Mouse (Mus musculus) erythroblast, adult 5-6 weeks (primary cell): ENCODE data around the gene Dnmbp. TPM values are rescaled to one million over a fixed set of nuclear protein-coding genes. Genes with fewer than 3 reads are reported as not detected.

Source experiments
- ATAC-seq: replicated peaks from 2 replicates; pipeline ENCODE4 v1.8.0; 2016; ENCODE audit warnings: moderate number of reproducible peaks, mild to moderate bottlenecking, moderate TSS enrichment, inconsistent platforms; ENCODE audit not compliant: poor library complexity, low FRiP score, severe bottlenecking
- total RNA-seq, 2 experiments: library from RNA; stranded (forward) in 1 of 2; stranded (reverse) in 1 of 2; fragments of 150-400 nt in 1 of 2; fragments of 200-764, 138-1000 nt in 1 of 2; gene quantifications; 2 replicates each; pipeline versions ENCODE4 v1.2.3 to v1.2.4; 2015 to 2017; ENCODE audit warnings: low replicate concordance in 2 of 2

Gene Dnmbp
- total RNA-seq, 2 experiments from 2014 or later: 2.0 to 3.7 TPM

DNA sequence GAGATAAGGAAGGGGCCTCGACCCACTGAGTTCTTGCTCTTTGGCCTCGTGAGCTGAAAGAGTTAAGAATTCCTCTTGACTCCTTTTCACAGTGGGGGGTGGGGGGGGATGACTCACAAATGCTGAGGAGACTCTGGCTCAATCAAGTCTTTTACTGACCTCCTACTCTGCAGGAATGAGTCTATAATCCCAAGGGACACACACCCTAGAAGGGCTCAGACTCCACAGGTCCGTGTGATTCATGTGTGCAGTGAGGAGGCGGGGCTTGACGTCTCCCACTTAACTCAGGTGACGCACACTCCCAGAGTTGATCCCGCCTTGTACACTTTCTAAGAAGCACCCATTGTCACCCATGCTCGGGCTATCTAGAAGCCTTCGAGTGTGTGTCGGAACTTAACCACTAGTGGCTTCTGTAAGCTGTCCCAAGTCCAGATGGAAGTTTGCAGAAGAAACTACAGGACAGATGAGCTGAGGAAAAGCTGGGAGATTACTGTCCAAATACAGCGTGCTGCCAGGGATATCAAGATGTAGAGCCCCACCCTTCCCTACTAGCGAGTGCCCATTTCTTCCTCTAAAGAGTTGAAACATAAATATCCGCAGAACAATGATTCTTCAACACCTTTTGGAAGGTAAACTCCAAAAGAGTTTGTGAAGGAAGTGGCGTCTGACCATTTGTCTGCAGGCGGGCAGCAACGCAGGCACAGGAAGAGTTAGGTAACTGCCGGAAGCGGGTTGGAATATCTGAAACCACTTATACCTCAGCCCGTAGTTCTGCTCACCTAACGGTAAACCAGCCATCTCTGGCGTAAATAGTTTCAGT is 23.2 kb downstream of the Dnmbp start:
- ATAC-seq: no peak

DNA sequence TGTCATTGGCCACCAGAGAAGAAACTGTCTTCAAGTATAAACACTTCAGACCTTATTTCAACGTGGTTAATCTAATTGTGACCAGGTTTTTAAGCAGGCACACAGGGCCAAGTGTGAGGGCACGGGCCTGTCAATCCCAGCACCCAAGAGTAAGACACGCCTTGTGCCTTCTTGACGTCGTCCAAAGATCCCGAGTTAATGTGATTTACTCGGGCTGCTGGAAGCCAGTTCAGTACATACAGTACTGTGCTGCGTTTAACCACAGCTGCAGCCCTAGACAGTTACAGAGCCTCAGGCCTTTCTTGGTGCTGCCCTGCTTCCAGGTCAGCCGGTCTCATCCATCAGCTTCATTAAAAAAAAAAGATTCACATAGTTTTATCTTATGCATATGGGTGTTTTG is 24.6 kb downstream of the Dnmbp start:
- no peak for ATAC-seq

DNA sequence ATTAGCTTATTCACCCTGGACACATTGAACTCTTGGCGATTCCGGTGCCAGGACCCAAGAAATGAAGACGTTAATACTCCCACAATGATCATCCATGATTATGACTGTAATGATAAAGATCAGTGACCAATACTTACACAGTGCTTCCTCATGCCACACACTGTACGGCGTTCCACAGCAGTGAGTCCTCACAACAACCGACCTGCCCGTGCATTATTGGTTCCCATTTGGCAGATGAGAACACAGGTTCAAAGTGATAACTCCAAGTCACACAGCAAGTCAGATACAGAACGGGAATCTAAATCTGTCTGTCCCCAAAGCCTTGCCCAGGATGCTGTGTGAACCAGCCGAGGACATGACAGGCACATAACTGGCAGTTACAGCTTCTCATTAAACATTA is 25.0 kb downstream of the Dnmbp start:
- no peak for ATAC-seq

DNA sequence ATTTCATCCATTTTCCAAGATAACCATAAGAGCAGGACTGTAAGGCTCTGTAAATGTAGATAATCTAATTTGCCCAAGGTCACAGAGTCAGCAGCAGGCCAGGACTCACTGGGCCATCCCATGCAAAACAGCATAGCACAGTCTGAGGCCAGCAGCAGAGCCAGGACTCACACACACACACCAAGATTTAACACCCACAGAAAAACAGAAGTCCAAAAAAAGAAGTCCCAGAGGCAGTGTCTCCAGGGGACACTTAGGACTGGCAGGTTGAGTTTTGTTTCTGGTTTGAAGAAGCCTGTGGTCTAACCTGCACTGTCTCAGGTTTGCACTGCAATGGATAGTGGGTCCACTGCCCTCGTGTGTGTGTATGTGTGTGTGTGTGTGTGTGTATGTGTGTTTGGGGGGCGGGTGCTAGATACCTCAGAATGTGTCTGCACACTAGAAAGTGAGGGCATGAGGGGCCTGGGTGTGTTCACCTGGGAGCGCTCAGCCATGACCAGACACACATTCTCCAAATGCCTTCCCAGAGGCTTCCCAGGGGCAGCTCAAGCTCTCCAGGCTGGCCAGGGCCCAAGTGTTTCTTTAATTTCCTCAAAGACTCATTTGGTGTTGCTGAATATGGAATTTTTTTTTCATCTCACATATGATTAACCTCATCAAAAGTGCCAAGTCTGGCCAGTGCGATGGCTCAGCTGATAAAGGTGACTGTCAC is 27.1 kb downstream of the Dnmbp start:
- no peak for ATAC-seq

DNA sequence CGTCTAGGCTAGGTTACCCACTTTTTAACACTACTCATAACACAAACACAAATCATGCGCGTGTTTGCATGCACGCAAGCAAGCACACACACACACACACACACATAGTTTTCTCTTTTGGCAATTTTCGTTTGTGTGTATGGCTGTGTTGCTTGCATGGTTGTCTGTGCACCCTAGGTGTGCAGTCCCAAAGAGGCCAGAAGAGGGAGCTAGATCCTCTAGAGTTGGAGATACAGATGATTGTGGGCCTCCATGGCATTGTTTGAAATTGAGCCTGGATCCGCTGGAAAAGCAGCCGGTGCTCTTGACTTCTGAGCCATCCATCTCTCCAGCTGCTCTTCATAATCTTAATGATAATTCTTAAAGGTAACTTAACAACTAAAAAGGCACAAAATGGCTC is 33.5 kb downstream of the Dnmbp start:
- no peak for ATAC-seq

DNA sequence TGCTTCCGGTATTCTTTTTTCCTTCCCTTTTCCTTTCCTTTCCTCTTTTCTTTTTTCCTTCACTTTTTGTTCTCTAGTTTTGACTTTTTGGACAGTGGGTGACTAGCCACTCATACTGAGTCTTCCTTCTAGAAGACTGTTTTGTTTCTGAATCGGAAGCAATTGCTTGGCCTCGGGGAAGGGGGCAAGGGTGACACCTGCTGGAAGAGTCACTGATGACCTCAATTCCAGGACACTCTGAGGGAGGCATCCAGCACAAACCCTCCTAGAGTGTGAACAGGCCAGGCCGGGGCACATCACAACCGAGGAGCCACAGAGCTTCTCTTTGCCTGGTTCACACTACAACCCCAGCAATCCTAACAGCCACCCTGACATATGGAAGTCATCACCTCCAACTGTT is 34.0 kb downstream of the Dnmbp start:
- ATAC-seq: no peak

DNA sequence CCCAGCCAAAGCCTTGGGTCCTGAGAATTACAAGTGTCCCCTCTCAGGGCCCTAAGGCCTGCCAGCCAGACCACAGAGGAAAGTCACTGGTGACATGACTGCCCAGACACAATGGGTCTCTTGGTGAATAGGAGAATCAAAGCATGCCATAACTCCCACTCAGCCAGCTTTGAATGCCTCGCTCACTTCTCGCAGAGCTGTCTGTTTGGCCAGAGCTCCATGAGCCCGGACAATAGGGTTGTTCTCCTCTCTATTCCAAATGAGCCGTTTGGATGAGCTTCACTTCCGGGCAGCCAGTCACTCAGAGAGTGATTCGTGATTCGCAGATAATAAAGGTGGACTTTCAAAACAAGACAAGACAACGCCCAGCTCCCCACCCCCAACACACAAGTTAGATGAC is 34.9 kb downstream of the Dnmbp start:
- ATAC-seq: no peak

DNA sequence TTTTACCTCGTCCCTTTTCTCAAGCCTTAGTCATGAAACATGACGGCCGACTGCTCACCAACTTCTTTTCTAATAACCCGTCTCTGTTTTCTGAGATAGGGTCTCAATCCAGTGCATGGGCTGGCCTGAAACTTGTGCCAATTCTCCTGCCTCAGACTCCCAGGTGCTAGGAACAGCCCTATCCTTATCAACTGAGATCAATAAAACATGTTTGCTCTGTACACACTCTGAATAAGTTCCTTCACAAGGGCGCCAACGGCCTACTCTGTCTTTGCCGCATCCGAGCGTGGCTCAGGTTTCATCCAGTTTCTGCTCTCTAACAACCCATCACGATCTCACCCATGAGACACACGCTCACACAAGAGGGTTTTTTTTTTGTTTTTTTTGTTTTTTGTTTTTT is 35.7 kb downstream of the Dnmbp start:
- ATAC-seq: no peak

DNA sequence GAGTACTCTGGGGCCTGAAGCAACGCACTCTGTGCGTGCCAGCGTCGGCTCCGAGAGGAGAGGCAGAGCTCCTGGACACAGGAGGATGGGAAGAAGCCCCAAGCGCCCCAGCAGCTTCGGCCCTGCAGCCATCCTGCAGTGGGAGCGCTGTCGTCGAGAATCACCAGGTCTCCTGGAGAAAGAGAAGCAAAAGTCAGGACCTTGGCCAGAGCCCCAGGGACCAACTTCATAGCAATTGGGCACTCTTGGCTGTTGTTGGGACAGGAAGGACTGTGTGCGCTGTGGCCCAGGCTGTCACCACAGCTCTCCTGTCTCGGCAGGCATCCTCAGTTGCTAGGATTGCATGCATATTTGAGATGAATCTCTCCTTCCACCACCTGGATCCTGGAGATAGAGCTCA is 37.1 kb downstream of the Dnmbp start:
- no peak for ATAC-seq

DNA sequence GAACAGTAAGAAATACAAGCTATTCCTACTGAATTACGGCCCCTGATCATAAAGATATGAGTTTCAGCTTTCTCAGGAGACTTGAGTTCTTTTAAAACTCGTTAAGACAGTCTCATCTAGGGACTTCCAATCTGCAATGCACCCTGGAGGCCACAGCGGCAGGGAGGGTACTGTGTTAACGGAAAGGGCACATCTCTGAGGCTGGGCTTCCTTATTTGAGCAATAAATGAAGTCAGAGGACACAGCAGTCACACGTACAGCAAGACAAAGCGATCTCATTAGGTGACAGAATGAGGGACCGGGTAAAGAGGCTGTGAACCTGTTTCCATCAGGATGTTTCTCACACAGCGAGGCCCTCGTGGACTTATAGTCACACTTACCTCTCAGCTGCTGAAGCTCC is 39.3 kb downstream of the Dnmbp start:
- ATAC-seq: no peak

DNA sequence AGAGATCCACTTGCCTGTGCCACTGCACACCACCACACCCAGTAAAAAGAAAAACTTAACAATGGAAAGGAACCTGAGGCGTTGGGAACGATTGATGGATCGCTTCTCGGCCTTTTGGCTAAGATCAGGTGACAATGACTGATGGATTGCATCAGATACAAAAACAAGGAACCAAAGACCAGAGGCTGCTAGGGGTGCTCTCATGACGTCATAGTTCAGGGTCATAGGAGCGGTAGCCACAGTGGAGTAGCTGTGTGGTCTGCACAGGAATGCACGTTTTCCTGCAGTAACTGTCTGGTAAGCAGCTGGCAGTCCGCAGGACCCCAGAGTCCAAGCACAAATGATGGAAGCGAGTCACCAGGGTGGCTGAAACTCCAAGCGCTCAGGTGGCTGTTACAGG is 41.4 kb downstream of the Dnmbp start:
- no peak for ATAC-seq

DNA sequence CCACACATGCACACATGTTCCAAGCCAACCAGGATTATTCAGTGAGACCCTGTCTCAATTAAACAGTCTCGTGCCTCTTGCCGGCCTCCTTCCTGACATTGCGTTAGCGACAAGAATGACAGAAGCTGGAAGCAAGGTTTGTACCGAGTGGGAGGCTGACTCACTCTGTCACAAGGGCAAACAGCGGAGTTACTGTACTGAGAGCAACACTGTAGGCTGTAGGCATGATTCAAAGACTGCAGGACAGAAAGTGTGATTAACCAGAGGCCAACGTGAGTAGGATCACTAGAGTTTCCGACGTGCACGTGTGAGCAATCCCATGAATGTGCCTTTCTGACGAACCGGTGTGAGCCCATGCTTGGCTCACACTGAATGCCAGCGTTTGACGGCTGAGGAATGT is 43.5 kb downstream of the Dnmbp start:
- ATAC-seq: no peak

DNA sequence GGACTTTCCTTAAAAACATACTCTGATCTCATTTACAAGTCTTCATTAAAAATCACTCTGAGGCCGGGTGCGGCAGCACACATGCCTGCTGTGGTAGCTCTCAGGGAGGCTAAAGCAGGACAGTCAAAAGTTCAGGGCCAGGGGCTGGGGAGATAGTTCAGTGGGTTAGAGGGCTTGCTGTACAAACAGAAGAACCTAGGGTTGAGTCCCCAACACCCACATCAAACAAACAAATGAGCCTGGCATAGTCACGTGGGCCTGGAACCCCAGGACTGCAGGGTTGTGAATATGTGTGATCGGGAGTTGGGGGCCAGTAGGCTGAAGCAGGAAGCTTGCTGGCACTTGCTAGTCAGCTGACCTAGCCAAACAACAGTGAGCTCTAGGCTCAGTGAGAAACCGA is 44.0 kb downstream of the Dnmbp start:
- ATAC-seq: no peak

DNA sequence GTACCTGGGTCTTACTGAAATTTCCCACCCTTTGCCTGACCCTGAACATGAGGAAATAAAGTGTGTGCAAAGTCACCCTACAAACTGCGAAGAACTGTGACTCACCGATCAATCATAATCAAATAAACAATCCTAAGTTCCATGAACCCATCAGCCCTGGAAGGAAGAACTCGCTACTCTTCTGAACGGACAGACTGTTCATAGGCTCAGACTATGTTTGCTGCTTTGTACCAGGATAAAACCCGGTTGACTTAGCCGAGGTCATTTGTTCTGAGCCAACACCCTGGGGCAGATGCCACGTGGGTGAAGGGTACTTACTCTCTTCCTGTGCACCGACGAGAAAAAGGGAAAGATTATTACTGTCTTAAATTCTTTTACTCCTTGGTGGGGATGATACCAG is 45.2 kb downstream of the Dnmbp start:
- no peak for ATAC-seq

DNA sequence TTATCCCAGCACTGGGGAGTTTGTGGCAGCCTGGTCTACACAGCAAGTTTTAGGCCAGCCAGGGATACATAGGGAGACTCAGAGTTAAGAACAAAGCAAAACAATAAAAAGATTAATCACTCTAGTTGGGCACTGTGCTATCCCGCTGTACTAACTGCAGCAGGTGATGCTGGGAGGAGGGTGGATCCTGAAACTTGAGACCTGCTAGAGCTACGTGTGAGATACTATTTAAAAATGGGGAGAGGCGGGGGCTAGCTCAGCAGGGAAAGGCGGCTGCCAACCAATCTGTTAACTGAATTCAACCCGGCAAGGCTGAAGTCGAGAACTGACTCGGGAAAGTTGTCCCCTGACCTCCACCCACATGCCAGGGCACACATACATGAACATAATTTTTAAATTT is 45.9 kb downstream of the Dnmbp start:
- ATAC-seq: no peak

DNA sequence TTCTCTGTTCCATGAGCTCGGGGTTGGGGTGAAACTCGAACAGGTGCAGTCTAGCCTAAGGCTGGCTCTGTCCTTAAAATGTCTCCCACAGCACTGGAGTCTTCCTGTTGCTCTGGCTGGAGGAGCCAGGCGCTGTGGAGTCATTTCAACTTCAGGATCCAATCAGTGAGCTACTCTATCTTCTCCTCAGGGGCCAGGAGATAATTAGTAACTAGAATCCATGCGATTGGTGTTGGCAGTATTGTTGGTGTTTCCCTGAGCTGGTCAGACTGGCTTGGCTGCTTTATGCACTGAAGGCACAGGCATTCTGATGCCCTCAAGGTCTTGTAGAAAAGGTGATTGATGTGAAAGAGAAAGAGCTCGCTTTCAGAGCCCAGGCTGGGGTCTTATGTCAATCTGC is 49.5 kb downstream of the Dnmbp start:
- no peak for ATAC-seq

DNA sequence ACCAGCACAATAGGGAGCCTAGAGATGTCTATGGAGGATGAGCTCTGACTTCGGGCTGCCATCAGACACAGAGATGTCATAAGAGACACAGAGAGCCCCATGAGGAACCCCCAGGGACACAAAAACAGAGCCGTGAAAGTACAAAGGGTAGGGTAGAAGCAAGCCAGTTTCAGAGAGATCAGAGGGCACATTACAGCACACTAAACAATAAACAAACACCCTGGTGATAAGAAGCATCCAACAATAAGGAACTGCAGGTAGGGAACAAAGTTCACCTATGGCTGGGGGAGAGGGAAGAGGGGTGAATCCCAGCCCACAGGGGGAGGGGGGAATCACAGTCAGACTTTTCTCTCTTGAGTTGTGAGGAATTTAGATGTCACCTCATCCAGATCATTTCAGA is 52.3 kb downstream of the Dnmbp start:
- no peak for ATAC-seq

DNA sequence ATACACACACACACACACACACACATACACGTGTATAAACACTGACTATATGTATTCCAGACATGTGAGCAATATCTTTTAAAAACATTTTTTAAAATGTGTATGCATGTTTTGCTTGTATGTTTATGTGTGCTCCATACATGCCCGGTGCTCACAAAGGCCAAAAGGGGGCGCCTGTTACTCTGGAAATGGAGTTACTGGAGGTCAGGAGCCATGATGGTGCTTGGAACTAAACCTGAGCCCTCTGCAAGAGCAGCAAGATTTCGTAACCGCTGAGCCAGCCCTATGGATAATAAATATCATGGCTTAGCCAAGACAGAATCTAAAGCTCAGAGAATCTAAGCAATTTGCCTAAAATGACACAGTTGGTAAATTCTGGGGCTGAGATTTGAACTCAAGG is 52.7 kb downstream of the Dnmbp start:
- no peak for ATAC-seq

DNA sequence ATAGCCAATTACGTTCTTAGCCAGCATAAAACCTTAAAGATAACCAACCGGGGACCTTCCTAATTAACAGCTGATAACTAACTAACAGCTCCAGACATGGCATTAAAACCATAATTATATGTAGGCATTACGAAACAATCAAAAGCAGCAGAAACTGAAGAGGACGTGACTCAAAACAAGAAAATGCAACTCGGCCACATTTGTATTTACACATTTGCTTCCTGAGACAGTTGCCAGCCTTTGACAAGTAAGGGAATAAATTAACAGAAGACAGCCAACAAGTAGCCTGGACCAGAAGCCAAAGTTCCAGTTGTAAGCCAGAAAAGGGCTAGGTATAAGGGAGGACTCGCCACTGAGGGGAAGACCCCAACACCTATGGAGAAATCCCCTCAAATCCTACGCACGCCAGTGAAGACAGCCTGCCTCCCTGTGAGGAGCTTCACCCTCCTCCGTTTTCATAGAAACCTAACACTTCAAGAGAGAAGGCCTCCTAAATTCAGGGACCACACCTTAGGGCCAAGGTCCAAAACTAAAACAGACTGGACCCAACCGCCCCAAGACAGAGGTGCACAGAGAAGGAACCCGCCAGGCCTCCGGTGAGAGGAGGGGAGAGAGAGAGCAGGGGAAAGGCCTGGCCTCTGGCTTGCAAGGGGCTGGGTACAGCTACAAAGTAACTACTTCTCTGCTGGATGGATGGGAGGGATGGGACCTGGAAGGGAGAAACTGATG is 53.5 kb downstream of the Dnmbp start:
- no peak for ATAC-seq

DNA sequence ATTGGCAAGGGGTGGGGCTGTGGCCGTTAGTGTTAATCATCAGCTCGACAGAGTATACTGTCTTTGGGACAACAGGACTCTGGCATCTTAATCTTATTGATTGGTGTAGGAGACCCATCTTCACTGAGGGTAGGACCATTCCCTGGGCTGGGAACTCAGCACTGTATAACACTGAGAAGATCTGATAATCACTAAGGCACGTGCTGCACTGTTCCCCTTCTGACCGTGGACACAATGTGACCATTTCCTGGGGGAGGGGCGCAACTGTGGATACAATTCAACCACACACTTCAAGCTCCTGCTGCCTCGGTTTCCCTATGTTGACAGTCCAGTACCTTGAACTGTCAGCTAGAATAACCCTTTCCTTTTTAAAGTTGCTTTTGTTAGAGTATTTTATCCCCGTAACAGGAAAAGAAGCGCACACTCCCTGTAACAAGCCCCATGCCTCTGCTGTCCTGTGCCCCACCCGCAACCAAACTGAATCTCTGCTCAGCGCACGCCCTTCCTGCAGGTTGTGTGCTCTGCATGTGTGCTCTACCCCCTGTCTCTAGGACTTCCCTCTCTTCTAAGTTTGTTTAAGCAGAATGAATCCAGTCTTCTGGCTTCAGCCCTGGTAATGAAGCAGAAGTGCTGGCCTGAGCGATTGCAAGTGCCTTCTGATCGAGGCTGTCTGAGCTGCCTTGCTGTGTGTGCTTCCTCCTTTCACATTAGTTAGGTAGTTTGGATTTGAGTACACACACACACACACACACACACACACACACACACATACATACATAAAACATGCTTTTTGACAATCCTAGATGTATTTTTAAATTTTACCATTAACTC is 55.1 kb downstream of the Dnmbp start:
- no peak for ATAC-seq
